Mouse (Mus musculus): ENCODE data around the gene Htr1d.

The Htr1d gene

GRCm38 (mm10) chr4:136452286-136452685 is 29.0 kb downstream of the Htr1d start:
- no peak for DNase-seq (ENCODE audit: low read depth, low spot score)

GRCm38 (mm10) chr4:136452792-136453191 is 29.5 kb downstream of the Htr1d start:
- DNase-seq (ENCODE audit: low read depth, low spot score): no peak

GRCm38 (mm10) chr4:136454850-136455260 is 31.5 kb downstream of the Htr1d start:
- DNase-seq (ENCODE audit: low read depth, low spot score): peak; percentile 76

- DNase-seq (ENCODE audit: low read depth, low spot score): no peak
Observed at GRCm38 (mm10) chr4:136456516-136457218, 33.3 kb downstream of the Htr1d start.

- no peak for DNase-seq (ENCODE audit: low read depth, low spot score)
Observed at GRCm38 (mm10) chr4:136458276-136458675, 35.0 kb downstream of the Htr1d start.

GRCm38 (mm10) chr4:136459210-136459609 is 35.9 kb downstream of the Htr1d start:
- no peak for DNase-seq (ENCODE audit: low read depth, low spot score)

GRCm38 (mm10) chr4:136461206-136461605 is 37.9 kb downstream of the Htr1d start:
- DNase-seq (ENCODE audit: low read depth, low spot score): no peak

GRCm38 (mm10) chr4:136461761-136462085 is 38.4 kb downstream of the Htr1d start:
- DNase-seq (ENCODE audit: low read depth, low spot score): no peak

- peak; percentile 69 for DNase-seq (ENCODE audit: low read depth, low spot score)
Observed at GRCm38 (mm10) chr4:136462086-136462838, 38.9 kb downstream of the Htr1d start, which contains the start of gene 6030445D17Rik. Gene 6030445D17Rik (plus strand): TSS chr4:136462250.

- DNase-seq (ENCODE audit: low read depth, low spot score): peak; percentile 54
Observed at GRCm38 (mm10) chr4:136462839-136463178, 39.5 kb downstream of the Htr1d start.

- no peak for DNase-seq (ENCODE audit: low read depth, low spot score)
Observed at GRCm38 (mm10) chr4:136463436-136463835, 40.1 kb downstream of the Htr1d start.

GRCm38 (mm10) chr4:136466226-136466625 is 42.9 kb downstream of the Htr1d start:
- no peak for DNase-seq (ENCODE audit: low read depth, low spot score)

GRCm38 (mm10) chr4:136468553-136469327 is 45.4 kb downstream of the Htr1d start:
- peak; percentile 48 for DNase-seq (ENCODE audit: low read depth, low spot score)

GRCm38 (mm10) chr4:136469371-136469903 is 46.1 kb downstream of the Htr1d start, which contains the start of gene Luzp1:
Gene Luzp1 (plus strand): TSS chr4:136469761.
- DNase-seq (ENCODE audit: low read depth, low spot score): peak; percentile 91

GRCm38 (mm10) chr4:136469941-136470346 is 46.6 kb downstream of the Htr1d start:
- peak; percentile 50 for DNase-seq (ENCODE audit: low read depth, low spot score)

- peak; percentile 50 for DNase-seq (ENCODE audit: low read depth, low spot score)
Observed at GRCm38 (mm10) chr4:136470347-136471071, 47.2 kb downstream of the Htr1d start.

GRCm38 (mm10) chr4:136476692-136477091 is 53.4 kb downstream of the Htr1d start:
- DNase-seq (ENCODE audit: low read depth, low spot score): no peak

GRCm38 (mm10) chr4:136486549-136486948 is 63.2 kb downstream of the Htr1d start:
- DNase-seq (ENCODE audit: low read depth, low spot score): no peak
